Mouse (Mus musculus): ENCODE results near the gene Ccdc148.

Gene Ccdc148

DNA sequence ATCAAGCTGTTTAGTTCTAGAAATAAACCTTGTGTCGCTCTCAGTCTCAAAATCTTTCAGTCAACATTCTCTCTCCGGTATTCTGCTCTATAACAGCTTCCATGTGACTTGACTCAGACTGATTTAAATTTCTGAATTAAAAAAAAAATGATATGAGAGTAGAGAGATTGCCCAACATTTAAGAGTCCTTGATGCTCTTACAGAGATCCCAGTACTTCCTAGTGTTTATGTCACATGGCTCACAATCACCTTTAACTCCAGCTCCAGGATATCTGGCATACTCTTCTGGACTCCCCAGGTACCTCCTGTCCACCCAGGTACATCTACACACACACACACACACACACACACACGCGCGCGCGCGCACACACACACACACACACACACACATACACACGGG is 248.1 kb downstream of the Ccdc148 start:
- DNase-seq (ENCODE audit: low spot score) = no peak

DNA sequence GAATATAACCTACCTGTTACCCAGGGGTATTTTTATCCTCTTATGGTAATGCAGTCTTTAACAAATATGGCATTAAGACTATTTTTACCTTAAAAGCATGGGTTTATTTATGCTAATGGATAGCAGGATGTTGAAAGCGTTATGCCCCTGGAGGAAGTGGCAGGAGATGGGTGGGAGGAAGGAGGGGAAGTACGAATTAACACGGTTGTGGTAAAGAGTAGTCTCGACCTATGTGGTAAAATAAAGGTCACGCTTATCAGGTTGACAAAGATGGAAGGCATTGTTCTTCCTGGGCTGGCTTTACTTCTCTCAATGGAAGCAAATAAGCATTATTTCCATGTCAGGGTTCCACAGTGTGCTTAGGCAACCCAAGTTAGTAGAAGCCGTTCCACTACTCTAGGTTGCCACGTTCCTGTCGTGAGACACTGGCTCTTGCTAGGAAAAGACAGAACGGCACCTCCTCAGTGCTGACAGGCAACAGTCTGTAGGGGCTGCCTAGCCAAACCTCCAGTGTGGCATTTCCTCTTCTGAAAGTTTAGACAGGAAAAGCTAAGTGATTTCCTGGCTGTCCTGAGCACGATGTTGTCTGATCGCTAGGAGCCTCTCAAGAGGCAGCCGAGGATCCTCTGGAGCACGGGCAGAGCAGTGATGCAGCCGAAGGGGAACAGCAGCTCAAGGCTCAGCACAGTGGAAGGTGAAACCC is 253.5 kb downstream of the Ccdc148 start:
- no peak for DNase-seq (ENCODE audit: low spot score)

DNA sequence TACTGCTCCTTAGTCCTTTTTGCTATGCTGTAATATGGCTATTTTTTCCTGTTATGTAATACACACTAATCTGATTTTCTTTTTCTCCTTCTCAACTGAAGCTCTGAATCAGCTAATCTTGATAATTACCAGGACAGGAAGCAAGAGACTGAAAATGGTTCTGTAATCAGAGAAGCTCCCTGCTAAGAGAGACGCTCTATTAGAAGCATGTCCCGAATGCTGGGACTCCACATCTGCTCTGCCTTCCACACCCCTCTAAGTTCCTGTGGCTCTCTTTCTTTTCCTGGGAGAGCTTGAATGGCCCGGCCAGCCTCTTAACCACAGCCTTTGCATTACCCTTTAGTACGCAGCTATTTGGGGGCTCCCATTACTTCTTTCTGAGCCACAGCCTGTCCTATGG is 255.4 kb downstream of the Ccdc148 start:
- no peak for DNase-seq (ENCODE audit: low spot score)

DNA sequence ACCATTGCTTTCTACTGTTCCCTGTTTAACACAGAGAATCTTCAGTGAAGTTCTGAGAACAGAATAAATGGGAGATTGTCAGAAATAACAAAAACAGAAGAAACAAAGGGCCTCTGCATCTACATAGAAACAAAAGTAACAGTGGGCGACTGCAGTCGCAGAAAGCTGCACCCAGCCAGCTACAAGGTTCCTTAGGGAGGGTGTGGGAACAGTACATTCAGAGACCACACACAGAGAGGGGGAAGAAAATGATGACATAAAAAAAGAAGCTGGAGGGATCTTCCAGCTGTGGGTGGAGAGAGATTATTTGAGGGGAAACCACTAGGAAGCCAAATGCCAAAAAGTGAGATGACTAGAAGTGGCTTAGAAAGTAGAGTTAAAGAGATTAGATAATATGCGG is 280.6 kb downstream of the Ccdc148 start:
- DNase-seq (ENCODE audit: low spot score) = no peak

DNA sequence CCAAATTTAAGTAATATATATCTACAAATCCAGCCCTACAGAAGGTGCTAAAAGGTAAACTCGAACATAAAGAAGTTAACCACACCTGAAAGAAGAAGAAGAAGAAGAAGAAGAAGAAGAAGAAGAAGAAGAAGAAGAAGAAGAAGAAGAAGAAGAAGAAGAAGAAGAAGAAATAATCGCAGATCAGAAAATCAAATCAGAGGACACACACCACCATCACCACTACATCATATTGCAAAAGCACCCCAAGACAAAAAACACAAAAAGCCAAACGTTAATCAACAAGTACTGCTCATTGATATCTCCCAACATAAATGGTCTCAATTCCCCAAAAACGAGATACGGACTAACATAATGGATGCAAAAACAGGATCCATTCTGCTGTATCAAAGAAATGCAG is 301.3 kb downstream of the Ccdc148 start, which contains the start of gene Gm11099:
Gene Gm11099 (plus strand): TSS at position 301 of the 400 bp plus-strand sequence.
- DNase-seq (ENCODE audit: low spot score) = no peak

DNA sequence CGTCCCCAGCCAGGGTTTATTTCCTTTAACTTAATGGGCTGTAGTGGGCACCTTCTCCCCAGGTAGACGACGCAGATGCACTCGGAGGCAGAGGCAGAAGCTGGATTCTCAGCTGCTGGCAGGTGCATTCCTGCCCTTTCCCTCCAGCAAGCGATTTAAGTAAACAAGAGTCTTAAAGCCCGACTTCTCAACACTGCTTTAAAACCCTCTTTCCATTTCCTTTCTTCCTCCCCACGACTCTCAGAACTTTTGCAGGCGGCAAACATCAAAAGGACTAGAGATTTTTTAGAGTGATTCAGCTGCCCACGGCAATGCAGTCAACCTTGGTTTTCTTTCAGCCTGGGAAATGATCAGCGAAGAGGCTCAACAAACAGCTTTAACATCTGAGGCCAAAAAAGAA is 316.0 kb downstream of the Ccdc148 start:
- no peak for DNase-seq (ENCODE audit: low spot score)

DNA sequence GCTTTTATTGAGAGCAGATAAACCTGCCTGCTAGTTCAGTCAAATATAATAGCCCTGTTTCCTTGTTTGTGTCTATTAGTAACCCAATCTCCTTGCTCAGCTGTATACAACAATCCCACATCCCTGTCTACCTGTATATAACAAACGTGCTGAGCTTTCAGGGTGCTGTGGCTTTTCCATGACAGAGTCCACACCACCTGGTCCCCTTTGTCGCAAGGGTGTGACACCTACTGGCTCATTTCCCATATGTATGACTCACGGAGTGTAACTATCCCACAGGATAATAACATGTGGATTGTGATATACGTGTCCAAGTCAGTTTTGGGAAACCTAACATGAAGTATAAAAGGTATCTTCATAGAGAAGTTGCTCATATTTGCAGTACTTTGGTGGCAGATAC is 318.0 kb downstream of the Ccdc148 start:
- no peak for DNase-seq (ENCODE audit: low spot score)

DNA sequence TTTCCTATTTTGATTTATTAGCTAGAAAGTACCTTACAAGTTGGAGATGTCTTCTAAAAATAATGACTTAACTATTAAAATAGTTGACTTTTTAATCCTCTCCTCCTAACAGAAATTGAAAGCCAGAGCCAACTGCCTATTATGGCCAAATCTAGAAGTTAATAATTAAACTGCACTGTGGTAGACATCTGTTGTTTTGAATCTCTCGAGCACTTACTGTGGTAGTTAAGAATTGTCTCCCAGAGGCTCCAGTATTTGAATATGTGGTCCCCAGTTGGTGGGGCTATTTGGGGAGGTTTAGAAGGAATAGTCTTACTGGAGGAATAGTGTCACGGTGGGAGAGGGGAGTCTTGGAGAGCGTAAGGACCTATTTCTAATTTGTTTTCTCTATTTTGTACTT is 319.5 kb downstream of the Ccdc148 start:
- no peak for DNase-seq (ENCODE audit: low spot score)

DNA sequence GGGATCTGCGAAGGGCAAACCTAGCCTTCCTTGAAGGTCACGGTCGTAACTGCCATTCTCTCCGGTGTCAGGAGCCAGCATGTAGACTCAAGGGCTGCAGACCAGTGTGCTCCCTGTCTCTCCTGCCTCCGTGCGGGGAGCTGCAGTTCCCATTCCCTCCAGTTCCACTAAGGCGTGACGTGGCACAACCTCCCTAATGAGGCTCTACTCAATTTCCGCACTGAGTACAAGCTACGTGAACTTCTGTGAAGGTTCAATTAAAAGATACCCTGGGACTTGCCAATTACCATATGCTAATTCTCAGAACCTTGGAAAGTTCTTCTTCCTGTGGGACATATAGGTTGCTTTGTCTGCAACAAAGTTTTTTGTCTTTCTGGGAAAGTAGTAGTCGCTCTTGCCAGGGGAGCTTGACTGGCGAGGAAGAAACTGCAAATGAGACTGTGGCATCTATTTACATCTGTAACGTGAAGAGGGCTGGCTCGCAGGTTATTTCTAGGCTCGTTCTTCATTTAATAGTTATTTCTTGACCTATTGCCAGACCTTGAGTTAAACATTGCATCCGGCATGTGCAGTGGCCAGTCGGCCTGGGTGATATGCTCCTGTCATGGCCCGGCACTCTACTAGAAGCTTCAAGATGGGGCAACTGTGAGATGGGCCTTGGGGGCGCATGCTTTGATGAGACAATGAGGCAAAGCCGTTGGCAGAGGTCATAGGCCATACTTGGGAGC is 328.1 kb downstream of the Ccdc148 start:
- DNase-seq (ENCODE audit: low spot score) = no peak

DNA sequence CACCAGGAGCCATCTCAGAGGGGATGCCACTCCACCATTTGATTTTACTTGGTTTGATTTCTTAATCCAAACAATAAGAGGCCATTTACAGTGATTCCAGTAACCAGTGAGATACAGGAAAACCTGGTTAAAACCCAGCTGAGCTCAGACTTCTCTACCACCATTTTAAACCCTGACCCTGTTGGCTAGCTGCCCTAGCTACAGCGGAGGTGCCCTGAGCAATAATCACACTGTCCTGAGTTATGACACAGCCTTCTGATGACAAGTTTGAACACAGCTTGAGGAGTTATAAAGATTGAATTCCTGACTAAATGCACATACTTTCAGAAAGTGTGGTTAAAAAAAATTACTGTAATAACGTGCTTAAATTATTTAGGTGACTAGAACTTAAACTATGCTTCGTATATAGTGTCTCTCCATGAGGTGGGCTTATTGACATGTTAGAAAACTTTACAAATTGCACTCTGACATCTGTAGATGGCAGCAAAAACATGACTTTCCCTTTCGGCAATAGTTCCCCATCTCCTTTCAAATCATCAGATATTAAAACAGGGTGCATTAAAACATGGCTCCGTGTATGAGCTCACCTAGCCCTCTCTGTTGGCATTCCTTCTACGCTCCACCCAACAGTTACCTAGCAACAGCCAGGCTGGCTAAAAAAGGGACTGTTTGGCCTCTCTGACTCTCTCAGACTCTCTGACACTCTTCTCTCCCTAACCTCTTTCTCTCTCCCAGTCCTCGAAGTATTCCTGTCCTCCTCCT is 330.3 kb downstream of the Ccdc148 start:
- DNase-seq (ENCODE audit: low spot score) = peak; percentile 7

DNA sequence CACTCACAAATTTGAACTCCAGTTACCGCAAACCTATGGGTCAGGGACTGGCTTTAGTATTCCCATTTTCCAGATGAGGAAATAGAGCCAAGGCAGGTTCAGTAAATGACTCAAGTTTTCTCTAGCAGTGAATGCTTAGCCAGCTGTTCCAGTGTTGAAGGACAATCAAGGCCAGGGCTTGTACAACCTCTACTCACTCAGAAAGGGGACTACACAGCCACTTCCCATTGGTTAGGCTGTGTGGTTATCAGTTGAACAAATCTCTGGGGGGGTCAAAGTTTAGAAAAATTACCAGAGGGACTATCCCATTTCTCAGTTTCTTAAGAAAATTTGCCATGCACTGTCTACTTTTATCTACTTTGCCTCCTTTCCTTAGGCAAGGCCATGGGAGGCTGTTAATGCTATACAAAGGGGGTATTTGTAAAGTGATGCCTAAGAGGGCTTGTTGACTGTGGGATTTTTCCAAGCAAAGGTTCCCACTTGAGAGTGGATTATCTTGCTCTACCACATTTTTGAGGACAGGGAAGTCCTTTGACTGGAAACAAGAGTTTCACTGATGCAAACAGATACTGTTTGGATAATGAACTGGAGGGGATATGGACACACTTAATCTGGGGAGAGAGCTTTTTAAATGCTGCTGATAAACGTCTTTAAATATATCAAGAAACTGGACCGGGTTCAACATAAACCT is 331.4 kb downstream of the Ccdc148 start:
- no peak for DNase-seq (ENCODE audit: low spot score)

DNA sequence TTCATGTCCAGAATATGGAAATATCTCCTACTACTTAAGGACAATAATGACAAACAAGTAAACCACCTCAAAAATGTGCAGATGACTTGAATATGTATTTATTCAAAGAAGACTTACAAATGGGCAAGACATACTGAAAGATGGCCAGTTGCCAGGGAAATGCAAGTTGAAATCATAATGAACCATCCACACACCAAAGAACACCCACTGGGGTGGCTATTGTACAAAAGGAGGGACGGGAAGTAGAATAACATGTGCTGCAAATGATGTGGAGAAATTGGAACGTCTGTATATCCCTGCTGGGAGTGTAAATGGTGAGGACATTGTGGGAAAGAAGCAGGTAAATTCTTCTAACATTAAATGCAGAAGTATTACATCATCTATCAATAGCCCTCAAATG is 347.5 kb downstream of the Ccdc148 start:
- DNase-seq (ENCODE audit: low spot score) = no peak

DNA sequence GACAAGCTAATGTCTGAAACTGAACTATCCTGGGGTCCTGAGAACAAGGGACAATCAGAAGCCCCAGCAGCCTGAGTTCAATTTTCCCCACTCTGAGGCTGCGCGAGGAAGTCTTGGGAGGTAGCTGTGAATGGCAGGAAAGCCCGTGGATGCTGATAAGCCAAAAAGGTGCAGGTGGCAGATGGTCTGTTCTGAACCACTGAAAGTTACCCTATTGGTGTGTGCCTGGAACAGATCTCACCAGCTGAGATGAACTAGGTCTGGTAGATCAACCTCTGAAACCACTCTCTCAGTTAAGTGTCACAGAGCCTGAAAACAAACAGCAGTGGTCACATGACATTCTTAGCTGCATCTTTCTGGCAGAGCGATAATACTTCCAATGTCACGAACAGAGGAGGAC is 360.9 kb downstream of the Ccdc148 start:
- no peak for DNase-seq (ENCODE audit: low spot score)

DNA sequence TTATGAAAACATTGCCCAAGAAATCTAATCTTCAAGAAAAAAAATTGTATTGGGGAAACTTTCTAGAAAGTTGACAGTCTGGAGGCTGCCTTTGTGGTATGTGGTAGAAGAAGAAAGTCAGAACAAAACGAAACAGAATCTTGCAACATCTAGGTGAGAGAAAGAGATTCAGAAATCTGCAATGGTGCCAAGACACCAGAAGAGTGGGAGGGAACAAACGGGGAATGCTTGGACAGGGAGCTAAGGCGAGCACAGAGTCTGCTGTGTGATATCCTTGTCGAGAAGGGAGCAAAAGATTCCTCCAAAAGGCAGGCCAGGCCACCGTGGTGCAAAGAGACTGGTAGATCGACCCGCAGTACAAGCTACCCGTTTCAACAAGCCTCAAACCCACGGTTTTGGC is 361.4 kb downstream of the Ccdc148 start:
- DNase-seq (ENCODE audit: low spot score) = no peak

DNA sequence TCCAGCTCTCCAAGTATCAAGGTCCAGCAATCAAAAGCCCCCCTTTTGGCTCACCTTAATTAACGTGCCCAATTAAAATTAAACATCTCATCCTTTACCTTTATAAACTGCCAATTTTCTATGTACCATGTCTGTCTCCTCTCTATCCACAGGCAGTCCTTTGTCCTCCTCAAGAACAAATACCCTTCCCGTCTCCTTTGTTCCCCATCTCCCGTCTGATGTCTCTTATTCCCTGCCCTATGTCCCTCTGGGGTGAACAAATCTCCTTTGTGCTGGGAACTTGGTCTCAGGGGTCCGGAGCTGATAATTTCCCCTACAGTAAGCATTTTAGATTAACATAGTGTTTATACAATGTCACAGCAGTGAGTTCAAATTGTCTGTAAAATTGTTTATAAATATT is 363.0 kb downstream of the Ccdc148 start:
- no peak for DNase-seq (ENCODE audit: low spot score)

DNA sequence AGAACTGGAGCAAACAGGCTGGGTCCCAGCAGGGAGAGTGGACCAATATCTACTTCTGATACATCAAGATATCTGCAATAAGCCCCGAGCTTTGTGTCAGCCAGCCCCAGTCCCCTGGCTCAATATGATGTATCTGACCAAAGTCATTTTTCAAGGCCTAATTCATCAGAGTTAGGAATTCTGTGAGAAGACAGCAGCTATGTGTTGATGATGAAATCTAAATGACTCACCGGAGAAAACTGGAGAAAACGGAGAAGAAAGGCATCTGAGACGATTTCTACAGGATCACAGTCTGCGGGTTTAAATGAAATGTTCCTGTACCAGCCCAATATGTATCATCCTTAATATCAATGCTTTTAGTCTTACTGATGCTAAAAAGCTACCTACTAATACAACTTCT is 365.1 kb downstream of the Ccdc148 start:
- no peak for DNase-seq (ENCODE audit: low spot score)

DNA sequence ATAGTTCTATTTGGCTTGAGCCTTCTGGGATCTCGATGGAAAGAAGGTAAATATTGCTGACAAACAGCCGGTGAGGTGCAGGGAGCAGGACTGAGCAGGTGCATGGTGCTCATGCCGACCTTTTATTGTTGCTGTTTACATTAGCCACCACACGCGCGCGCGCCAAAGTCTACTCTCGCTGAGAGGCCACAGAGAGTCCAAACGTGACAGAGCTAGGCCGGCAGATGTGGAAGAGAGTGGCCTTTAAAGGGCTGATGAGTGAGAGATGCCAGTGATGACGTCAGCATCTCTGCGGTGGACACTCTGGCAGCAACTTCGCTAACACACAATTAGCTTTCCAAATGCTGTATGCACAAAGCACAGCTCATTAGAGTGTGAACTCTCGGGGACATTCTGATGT is 366.0 kb downstream of the Ccdc148 start:
- DNase-seq (ENCODE audit: low spot score) = no peak

DNA sequence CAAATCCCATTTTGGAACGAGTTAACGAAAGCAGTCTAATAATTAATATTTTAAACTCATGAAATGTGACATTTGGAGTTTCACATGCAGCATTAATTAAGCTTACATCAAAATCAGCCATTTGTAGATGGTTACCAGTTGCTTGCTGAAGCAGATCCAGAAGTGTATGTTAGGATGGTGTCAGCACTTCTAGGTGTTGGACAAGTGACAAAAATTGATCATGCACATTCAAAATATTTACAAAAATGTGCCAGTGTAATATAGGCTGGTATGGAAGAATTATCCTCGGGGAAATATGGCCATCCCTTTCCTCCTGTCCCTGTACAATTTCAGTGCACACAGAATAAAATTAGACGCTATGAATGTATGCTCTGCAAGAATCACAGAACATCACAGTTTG is 370.1 kb downstream of the Ccdc148 start:
- DNase-seq (ENCODE audit: low spot score) = no peak

DNA sequence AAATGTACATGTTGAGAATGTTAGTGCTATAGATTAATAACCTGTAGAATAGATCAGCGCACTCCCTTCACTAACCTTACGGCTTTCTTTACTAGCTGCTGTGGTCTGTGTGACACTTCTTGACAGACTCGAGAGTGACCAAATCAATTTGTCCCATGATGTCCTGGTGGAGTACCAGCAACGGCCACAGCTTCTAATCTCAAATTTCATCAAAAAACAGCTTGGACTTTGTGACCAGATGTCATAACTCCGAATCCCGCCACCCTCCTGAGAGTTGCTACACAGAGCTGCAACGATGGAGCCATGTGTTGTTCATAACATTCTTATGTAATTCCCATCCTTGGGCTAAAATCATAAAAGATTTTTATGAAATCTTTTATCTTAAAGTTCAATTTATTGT is 370.5 kb downstream of the Ccdc148 start:
- no peak for DNase-seq (ENCODE audit: low spot score)

DNA sequence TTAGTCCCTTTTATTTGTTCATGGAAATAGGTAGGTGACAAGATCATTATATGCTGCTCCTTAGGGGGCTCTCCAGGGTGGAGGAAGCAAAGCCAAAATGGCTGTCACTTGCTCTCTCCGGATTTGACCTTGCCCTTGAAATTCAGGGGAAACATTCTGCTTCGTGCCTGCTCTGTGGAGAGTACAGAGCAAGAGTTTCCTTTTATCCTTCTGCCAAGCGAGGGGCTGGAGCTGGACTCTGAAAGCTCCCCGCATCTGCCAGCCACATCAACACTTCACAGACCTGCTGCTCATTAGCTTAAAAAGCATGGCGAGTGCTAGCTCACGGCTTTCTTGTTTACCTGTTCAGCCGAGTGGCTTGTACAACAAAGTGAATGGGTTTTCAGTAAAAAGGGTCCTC is 373.1 kb downstream of the Ccdc148 start:
- no peak for DNase-seq (ENCODE audit: low spot score)

DNA sequence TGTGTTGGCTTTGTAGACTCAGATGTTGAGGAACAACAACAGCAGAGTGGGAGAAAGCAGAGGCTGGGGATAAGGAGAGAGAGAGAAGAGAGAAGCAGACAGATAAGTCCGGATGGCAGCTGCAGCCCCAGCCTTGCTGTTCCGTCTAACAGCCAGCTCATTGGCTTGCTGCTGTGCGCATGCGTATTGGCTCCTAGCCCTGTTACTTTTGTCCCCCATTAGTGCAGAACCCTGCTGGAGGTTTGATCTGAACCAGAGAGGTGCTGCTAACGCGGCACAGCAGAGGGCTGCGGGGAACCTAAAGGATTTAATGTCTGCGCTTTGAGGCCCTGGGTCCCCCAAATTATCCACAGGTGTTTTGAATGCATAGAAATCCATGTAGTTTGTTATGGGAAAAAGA is 373.8 kb downstream of the Ccdc148 start:
- DNase-seq (ENCODE audit: low spot score) = no peak

DNA sequence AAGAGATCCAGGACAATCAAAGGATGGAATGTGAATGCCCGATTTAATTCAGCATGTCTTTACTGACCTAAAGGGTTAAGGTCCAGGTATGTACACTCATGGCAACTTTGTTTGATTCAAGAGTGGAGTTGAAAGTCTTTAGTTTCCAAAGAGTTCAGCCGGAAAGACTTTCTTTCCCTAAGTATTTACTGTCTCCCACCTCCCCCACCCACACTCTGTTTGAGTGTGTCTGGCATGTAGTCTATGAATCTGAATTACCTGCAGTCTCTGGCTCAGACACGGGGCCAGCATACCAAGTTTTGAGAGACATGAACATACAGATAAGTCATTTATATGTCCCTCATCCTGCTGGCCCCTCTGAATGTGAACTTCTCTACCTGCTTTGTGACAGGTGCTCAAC is 374.3 kb downstream of the Ccdc148 start:
- no peak for DNase-seq (ENCODE audit: low spot score)

DNA sequence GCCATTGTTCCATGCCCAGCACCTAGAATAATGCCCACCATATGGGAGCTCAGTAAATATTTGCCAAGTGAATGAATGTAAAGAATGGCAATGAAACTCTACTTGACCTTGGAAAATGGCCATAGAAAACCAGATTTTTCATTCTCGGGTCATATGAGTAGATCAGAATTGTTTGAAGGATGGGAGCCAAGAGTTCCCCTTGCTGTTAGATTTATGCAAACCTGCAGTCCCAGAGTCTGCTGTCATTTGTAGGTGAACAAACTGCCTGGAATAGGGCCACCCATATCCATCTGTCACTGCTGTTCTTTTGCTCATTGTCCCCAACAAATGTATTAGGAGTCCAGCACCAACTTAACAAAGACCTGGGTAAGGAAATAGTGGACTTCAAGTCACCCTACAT is 377.0 kb downstream of the Ccdc148 start:
- no peak for DNase-seq (ENCODE audit: low spot score)
